Mouse (Mus musculus): ENCODE measurements around the gene Rps26. TPM values are rescaled to one million over a fixed set of nuclear protein-coding genes. Genes with fewer than 3 reads are reported as not detected.
"Not testable (repeated sequence)": the region's sequence is repeated elsewhere in the genome, so short reads cannot be mapped to it uniquely, and the experiment has no call there.

Gene Rps26
- polyA plus RNA-seq, 1 experiment from 2014 or later, result 358 TPM

- WGBS, result 74% methylated on average over 1 of the region's 1 CpGs
- H3K9ac ChIP-seq (replicated peaks; ENCODE audit: low read depth, low read length), result no peak overlapping the region
- H3K4me1 ChIP-seq (replicated peaks; ENCODE audit: control insufficient read depth, insufficient read depth, low read length), result no peaks in the 10 kb centered on the region
- peaks cover 2% of the 10 kb centered on the region; the same call in 1 of the 2 replicates for H3K36me3 ChIP-seq (ENCODE audit: control insufficient read depth, insufficient read depth)
- no peak overlapping the region for H3K4me2 ChIP-seq (ENCODE audit: low read length)
- H3K9me3 ChIP-seq (ENCODE audit: control insufficient read depth, low read length), result no peaks in the 10 kb centered on the region
- H3K27ac ChIP-seq (ENCODE audit: low read length), result no peak overlapping the region
- H3K4me3 ChIP-seq (replicated peaks; ENCODE audit: low read length), result no peak overlapping the region
- ATAC-seq, result no peak
- no peaks in the 10 kb centered on the region for H3K27me3 ChIP-seq (replicated peaks; ENCODE audit: control insufficient read depth, insufficient read depth, low read length)
These were observed 8.0 kb downstream of the Rps26 start for GRCm38 (mm10) chr10:128618570-128618969.

GRCm38 (mm10) chr10:128615798-128616448 is 10.6 kb downstream of the Rps26 start:
- H3K9ac ChIP-seq (replicated peaks; ENCODE audit: low read depth, low read length); ATAC-seq; H3K36me3 ChIP-seq (ENCODE audit: control insufficient read depth, insufficient read depth); H3K27ac ChIP-seq (ENCODE audit: low read length); H3K4me3 ChIP-seq (replicated peaks; ENCODE audit: low read length); H3K27me3 ChIP-seq (replicated peaks; ENCODE audit: control insufficient read depth, insufficient read depth, low read length); H3K4me1 ChIP-seq (replicated peaks; ENCODE audit: control insufficient read depth, insufficient read depth, low read length); H3K9me3 ChIP-seq (ENCODE audit: control insufficient read depth, low read length); H3K4me2 ChIP-seq (ENCODE audit: low read length): not testable (repeated sequence)
- 79% methylated on average over 5 of the region's 7 CpGs for WGBS

- H3K9me3 ChIP-seq (ENCODE audit: control insufficient read depth, low read length), result no peaks in the 10 kb centered on the region
- H3K27ac ChIP-seq (ENCODE audit: low read length), result no peak overlapping the region
- no peaks in the 10 kb centered on the region for H3K27me3 ChIP-seq (replicated peaks; ENCODE audit: control insufficient read depth, insufficient read depth, low read length)
- no peak for ATAC-seq
- no peaks in the 10 kb centered on the region; the same call in 1 of the 2 replicates for H3K4me1 ChIP-seq (replicated peaks; ENCODE audit: control insufficient read depth, insufficient read depth, low read length)
- H3K4me2 ChIP-seq (ENCODE audit: low read length), result no peak overlapping the region
- 58% methylated on average over 3 of the region's 3 CpGs for WGBS
- H3K36me3 ChIP-seq (ENCODE audit: control insufficient read depth, insufficient read depth), result no peaks in the 10 kb centered on the region
- no peak overlapping the region for H3K9ac ChIP-seq (replicated peaks; ENCODE audit: low read depth, low read length)
- no peak overlapping the region for H3K4me3 ChIP-seq (replicated peaks; ENCODE audit: low read length)
These were observed 11.6 kb downstream of the Rps26 start for GRCm38 (mm10) chr10:128614934-128615333.

GRCm38 (mm10) chr10:128613820-128614219 is 12.7 kb downstream of the Rps26 start:
- not testable (repeated sequence) for H3K4me3 ChIP-seq (replicated peaks; ENCODE audit: low read length); H3K9ac ChIP-seq (replicated peaks; ENCODE audit: low read depth, low read length); H3K27ac ChIP-seq (ENCODE audit: low read length); H3K4me2 ChIP-seq (ENCODE audit: low read length); H3K4me1 ChIP-seq (replicated peaks; ENCODE audit: control insufficient read depth, insufficient read depth, low read length); H3K9me3 ChIP-seq (ENCODE audit: control insufficient read depth, low read length); ATAC-seq; H3K27me3 ChIP-seq (replicated peaks; ENCODE audit: control insufficient read depth, insufficient read depth, low read length); H3K36me3 ChIP-seq (ENCODE audit: control insufficient read depth, insufficient read depth)
- 72% methylated on average over 4 of the region's 4 CpGs for WGBS

GRCm38 (mm10) chr10:128613154-128613440 is 13.4 kb downstream of the Rps26 start:
- Histone ChIP-seq H3K27me3 (replicated peaks; ENCODE audit: control insufficient read depth, insufficient read depth, low read length) (no peaks in the 10 kb centered on the region), H3K4me2 (ENCODE audit: low read length) (no peak overlapping the region), H3K4me1 (replicated peaks; ENCODE audit: control insufficient read depth, insufficient read depth, low read length) (no peaks in the 10 kb centered on the region; the same call in 1 of the 2 replicates), H3K9ac (replicated peaks; ENCODE audit: low read depth, low read length) (no peak overlapping the region), H3K4me3 (replicated peaks; ENCODE audit: low read length) (no peak overlapping the region), H3K27ac (ENCODE audit: low read length) (no peak overlapping the region), H3K36me3 (ENCODE audit: control insufficient read depth, insufficient read depth) (no peaks in the 10 kb centered on the region), H3K9me3 (ENCODE audit: control insufficient read depth, low read length) (no peaks in the 10 kb centered on the region)
- no peak; the same call in 1 of the 2 replicates for ATAC-seq
- WGBS, result 40% methylated on average over 6 of the region's 6 CpGs

- no peaks in the 10 kb centered on the region; the same call in 1 of the 2 replicates for H3K4me1 ChIP-seq (replicated peaks; ENCODE audit: control insufficient read depth, insufficient read depth, low read length)
- H3K27me3 ChIP-seq (replicated peaks; ENCODE audit: control insufficient read depth, insufficient read depth, low read length), result no peaks in the 10 kb centered on the region
- peak; percentile 78 for ATAC-seq
- no peak overlapping the region for H3K4me3 ChIP-seq (replicated peaks; ENCODE audit: low read length)
- H3K4me2 ChIP-seq (ENCODE audit: low read length), result no peak overlapping the region
- no peak overlapping the region for H3K27ac ChIP-seq (ENCODE audit: low read length)
- 0 out of 2 replicates have a peak overlapping the region, but pooled peaks have one; percentile 29 for H3K9ac ChIP-seq (replicated peaks; ENCODE audit: low read depth, low read length)
- H3K36me3 ChIP-seq (ENCODE audit: control insufficient read depth, insufficient read depth), result no peaks in the 10 kb centered on the region
- 15% methylated on average over 16 of the region's 16 CpGs for WGBS
- no peaks in the 10 kb centered on the region for H3K9me3 ChIP-seq (ENCODE audit: control insufficient read depth, low read length)
These were observed 14.0 kb downstream of the Rps26 start for GRCm38 (mm10) chr10:128612433-128613153.

- no peak overlapping the region for H3K9ac ChIP-seq (replicated peaks; ENCODE audit: low read depth, low read length)
- no peaks in the 10 kb centered on the region for H3K4me1 ChIP-seq (replicated peaks; ENCODE audit: control insufficient read depth, insufficient read depth, low read length)
- no peaks in the 10 kb centered on the region for H3K27me3 ChIP-seq (replicated peaks; ENCODE audit: control insufficient read depth, insufficient read depth, low read length)
- H3K9me3 ChIP-seq (ENCODE audit: control insufficient read depth, low read length), result no peaks in the 10 kb centered on the region
- no peak for ATAC-seq
- H3K4me3 ChIP-seq (replicated peaks; ENCODE audit: low read length), result no peak overlapping the region
- 41% methylated on average over 2 of the region's 2 CpGs for WGBS
- H3K27ac ChIP-seq (ENCODE audit: low read length), result no peak overlapping the region
- no peak overlapping the region for H3K4me2 ChIP-seq (ENCODE audit: low read length)
- no peaks in the 10 kb centered on the region for H3K36me3 ChIP-seq (ENCODE audit: control insufficient read depth, insufficient read depth)
These were observed 20.1 kb downstream of the Rps26 start for GRCm38 (mm10) chr10:128606483-128606882.

GRCm38 (mm10) chr10:128602470-128603128 is 23.9 kb downstream of the Rps26 start:
- H3K4me2 ChIP-seq (ENCODE audit: low read length), result no peak overlapping the region
- 88% methylated on average over 4 of the region's 4 CpGs for WGBS
- no peak overlapping the region for H3K4me3 ChIP-seq (replicated peaks; ENCODE audit: low read length)
- no peaks in the 10 kb centered on the region for H3K4me1 ChIP-seq (replicated peaks; ENCODE audit: control insufficient read depth, insufficient read depth, low read length)
- no peaks in the 10 kb centered on the region for H3K36me3 ChIP-seq (ENCODE audit: control insufficient read depth, insufficient read depth)
- H3K9me3 ChIP-seq (ENCODE audit: control insufficient read depth, low read length), result no peaks in the 10 kb centered on the region
- H3K27ac ChIP-seq (ENCODE audit: low read length), result no peak overlapping the region
- no peak overlapping the region for H3K9ac ChIP-seq (replicated peaks; ENCODE audit: low read depth, low read length)
- ATAC-seq, result no peak
- H3K27me3 ChIP-seq (replicated peaks; ENCODE audit: control insufficient read depth, insufficient read depth, low read length), result no peaks in the 10 kb centered on the region

- Histone ChIP-seq H3K27ac (ENCODE audit: low read length) (no peak overlapping the region), H3K4me2 (ENCODE audit: low read length) (no peak overlapping the region), H3K9me3 (ENCODE audit: control insufficient read depth, low read length) (no peaks in the 10 kb centered on the region), H3K4me3 (replicated peaks; ENCODE audit: low read length) (no peak overlapping the region), H3K4me1 (replicated peaks; ENCODE audit: control insufficient read depth, insufficient read depth, low read length) (no peaks in the 10 kb centered on the region), H3K36me3 (ENCODE audit: control insufficient read depth, insufficient read depth) (no peaks in the 10 kb centered on the region), H3K27me3 (replicated peaks; ENCODE audit: control insufficient read depth, insufficient read depth, low read length) (no peaks in the 10 kb centered on the region), H3K9ac (replicated peaks; ENCODE audit: low read depth, low read length) (no peak overlapping the region)
- ATAC-seq, result no peak
- 90% methylated on average over 1 of the region's 1 CpGs for WGBS
These were observed 25.0 kb downstream of the Rps26 start for GRCm38 (mm10) chr10:128601499-128601898.

Data from forebrain, embryonic 16.5 days (tissue).